Mouse (Mus musculus) effector memory CD4-positive, alpha-beta T cell, adult 5 months (primary cell): ENCODE measurements around the gene Ptprn2. TPM values are rescaled to one million over a fixed set of nuclear protein-coding genes. Genes with fewer than 3 reads are reported as not detected.

ENCODE experiments used
- polyA plus RNA-seq: library from polyadenylated mRNA; unstranded; fragments of 100-300 nt; shearing (Covaris generic); gene quantifications from one replicate; pipeline ENCODE4 v1.2.1, GENCODE M21; 2017

Gene Ptprn2
- not detected for polyA plus RNA-seq

DNA sequence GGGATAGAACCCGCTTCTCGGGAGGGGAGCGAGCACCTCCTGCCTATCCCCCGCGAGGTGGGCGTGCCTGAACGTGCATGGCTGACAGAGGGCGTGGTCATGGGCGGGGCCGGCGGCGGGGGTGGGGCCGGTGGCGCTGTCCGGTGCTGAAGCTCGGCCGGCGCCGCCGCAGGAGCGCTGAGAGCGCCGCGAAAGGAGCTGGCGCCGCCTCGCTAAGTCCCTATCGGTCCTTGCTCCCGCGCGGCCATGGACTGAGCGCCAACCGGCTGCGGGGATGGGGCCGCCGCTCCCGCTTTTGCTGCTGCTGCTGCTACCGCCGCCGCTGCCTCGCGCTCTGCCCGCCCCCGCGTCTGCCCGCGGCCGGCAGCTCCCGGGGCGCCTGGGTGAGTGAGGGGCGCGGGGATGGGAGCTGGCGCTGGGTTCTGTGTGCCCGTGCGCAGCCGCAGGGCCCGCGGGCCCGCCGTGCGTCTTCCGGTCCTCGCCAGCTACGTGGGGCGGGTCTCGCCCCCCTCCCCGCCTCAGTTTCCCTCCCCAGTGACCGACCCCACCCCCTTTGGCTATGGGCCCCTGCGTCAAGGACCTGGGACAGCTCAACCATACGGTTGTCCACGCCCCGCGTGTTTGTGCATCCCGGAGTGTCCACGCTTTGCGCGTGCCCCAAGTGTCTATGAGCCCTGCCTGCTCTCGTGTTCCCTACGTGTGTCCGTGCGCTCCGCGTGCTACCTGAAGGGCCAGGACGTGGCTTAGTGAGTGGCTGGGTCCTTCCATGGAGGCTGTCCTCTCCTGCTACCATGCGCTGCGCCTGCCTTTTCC lies at the start of gene Ptprn2:
Gene Ptprn2, plus strand, starts transcription at position 130 of the 813 bp plus-strand sequence.

Other genes starting within 250 kb of the Ptprn2 start
- gene Wdr60, start 222.7 kb upstream of the Ptprn2 start, polyA plus RNA-seq: 0.62 TPM
- gene Gm11027, start 210.3 kb upstream of the Ptprn2 start, polyA plus RNA-seq: not detected
- gene Esyt2, start 204.5 kb upstream of the Ptprn2 start, polyA plus RNA-seq: 214 TPM
- 3.5 TPM for gene Ncapg2, start 80.3 kb upstream of the Ptprn2 start, polyA plus RNA-seq